Mouse (Mus musculus): ENCODE measurements around the gene Zan. TPM values are rescaled to one million over a fixed set of nuclear protein-coding genes. Genes with fewer than 3 reads are reported as not detected.

Zan gene
- total RNA-seq, 4 experiments from 2014 or later: not detected

- DNase-seq (ENCODE audit: low spot score): no peak
These were observed 143.9 kb downstream of the Zan start for GRCm38 (mm10) chr5:137332857-137333511.

DNA sequence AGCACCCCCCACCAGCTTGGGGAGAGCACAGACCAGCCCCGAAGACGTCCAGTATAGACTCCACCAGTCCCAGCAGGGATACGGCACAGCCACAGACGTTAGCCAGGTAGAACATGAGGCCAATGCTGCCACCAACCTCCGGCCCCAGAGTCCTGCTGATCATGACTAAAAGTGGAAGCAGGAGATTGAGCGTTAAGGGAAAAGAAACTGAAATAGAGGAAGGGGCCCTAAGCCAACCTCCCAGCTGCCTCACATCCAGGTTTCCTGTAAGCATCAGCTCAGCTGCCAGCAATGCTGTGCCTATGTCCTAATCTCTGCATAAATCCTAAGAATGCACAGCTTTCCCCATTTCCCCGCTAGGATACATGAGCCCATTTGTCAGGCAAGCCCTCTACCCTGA lies 146.0 kb downstream of the Zan start:
- no peak for DNase-seq (ENCODE audit: low spot score)

Other genes starting within 250 kb of the Zan start
- gene Ache, start 189.5 kb downstream of the Zan start, total RNA-seq (2022): 1 to 10 TPM; 1.5 to 3.3 (median 1.9) TPM
- gene Ufsp1, start 182.4 kb downstream of the Zan start, total RNA-seq (2022): 10 to 100 TPM in 2 of 4 experiments, 1 to 10 TPM in 2; 7.7 to 10.4 (median 9.7) TPM
- gene Srrt, start 169.4 kb downstream of the Zan start, total RNA-seq (2022): 10 to 100 TPM; 54.4 to 62.6 (median 60.3) TPM
- gene Trip6, start 162.7 kb downstream of the Zan start, total RNA-seq (2022): 10 to 100 TPM; 11.5 to 13.2 (median 12.4) TPM
- gene Slc12a9, start 143.5 kb downstream of the Zan start, total RNA-seq (2022): 1 to 10 TPM; 1.3 to 2.1 (median 2.0) TPM
- gene Ephb4, start 127.0 kb downstream of the Zan start, total RNA-seq (2022): 10 to 100 TPM; 43.7 to 47.3 (median 46.3) TPM
- gene Pop7, start 25.5 kb upstream of the Zan start, total RNA-seq (2022): 10 to 100 TPM; 15.0 to 18.3 (median 16.2) TPM
- 10 to 100 TPM; 25.5 to 37.3 (median 27.2) TPM for gene Gigyf1, start 41.5 kb upstream of the Zan start, total RNA-seq (2022)
- gene Epo, start 56.2 kb upstream of the Zan start, total RNA-seq (2022): not detected
- 100 to 1,000 TPM; 243 to 256 (median 246) TPM for gene Gnb2, start 56.4 kb upstream of the Zan start, total RNA-seq (2022)
- gene Actl6b, start 76.5 kb upstream of the Zan start, total RNA-seq (2022): not detected
- gene Tfr2, start 92.8 kb upstream of the Zan start, total RNA-seq (2022): under 1 TPM in 1 of 4 experiments, not detected in 3; 0.09 TPM
- 10 to 100 TPM in 3 of 4 experiments, 1 to 10 TPM in 1; 9.0 to 17.6 (median 14.4) TPM for gene Mospd3, start 124.0 kb upstream of the Zan start, total RNA-seq (2022)
- 10 to 100 TPM; 38.9 to 46.0 (median 42.2) TPM for gene Pcolce, start 136.7 kb upstream of the Zan start, total RNA-seq (2022)
- gene Fbxo24, start 151.9 kb upstream of the Zan start, total RNA-seq (2022): under 1 TPM; 0.19 to 0.29 (median 0.23) TPM
- gene Lrch4, start 152.1 kb upstream of the Zan start, total RNA-seq (2022): 10 to 100 TPM; 13.1 to 17.8 (median 17.1) TPM
- 1 to 10 TPM; 2.3 to 4.2 (median 2.7) TPM for gene Gm20605, start 152.1 kb upstream of the Zan start, total RNA-seq (2022)
- gene Sap25, start 164.3 kb upstream of the Zan start, total RNA-seq (2022): 1 to 10 TPM; 1.6 to 4.0 (median 2.8) TPM
- under 1 TPM; 0.30 to 0.94 (median 0.56) TPM for gene Irs3, start 168.7 kb upstream of the Zan start, total RNA-seq (2022)
- 10 to 100 TPM; 13.1 to 23.0 (median 15.4) TPM for gene Agfg2, start 207.7 kb upstream of the Zan start, total RNA-seq (2022)

All from heart, adult 8-10 months (tissue).